Mouse (Mus musculus) cerebellum, postnatal 10 days (tissue): ENCODE measurements around the gene Gosr2.

Source experiments
- DNase-seq, 2 experiments: peaks; one replicate each; pipeline ENCODE4 v3.0.0; 2021; ENCODE audit warnings: mixed read lengths in 2 of 2

Gosr2 gene

GRCm38 (mm10) chr11:103697565-103698176, at the start of gene Gosr2:
Gene Gosr2 (minus strand): TSS chr11:103697898.
- peak; percentile 94 to 95 for DNase-seq

DNA sequence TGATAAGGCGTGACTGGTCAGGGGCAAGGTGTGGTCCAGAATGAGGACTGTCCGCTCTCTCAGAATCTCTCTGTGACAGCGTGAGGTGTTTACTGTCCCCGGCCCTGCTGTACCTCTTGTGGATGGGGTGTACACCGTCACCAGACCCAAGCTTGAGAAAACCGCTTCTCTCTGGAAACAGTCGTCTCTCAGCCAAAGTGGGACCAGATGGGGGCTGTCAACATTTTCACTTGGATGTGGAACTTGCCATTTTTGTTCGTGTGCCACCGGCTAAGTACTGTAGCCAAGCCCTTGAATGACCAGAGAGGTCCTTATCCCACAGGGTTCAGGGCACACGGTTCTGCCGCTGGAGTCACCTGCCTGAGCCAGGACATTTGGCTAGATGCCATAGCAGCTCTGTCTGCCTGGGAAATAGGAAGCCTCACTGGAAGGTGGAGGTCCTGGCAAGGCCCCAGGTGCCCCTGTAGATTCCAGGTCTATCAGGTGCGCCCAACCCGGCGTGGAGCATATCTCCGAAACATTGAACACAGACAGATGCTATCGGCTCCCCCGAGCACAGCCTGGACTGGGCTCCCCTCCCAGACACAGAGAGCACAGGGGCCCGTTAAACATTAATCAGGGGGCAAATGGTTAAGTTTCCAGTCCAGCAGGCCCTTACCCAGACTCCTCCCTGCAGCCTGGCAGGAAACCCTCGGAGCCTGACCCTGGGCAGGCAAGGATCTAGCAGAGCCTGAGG, 37.5 kb upstream of the Gosr2 start:
- peak; percentile 68 to 69 for DNase-seq

DNA sequence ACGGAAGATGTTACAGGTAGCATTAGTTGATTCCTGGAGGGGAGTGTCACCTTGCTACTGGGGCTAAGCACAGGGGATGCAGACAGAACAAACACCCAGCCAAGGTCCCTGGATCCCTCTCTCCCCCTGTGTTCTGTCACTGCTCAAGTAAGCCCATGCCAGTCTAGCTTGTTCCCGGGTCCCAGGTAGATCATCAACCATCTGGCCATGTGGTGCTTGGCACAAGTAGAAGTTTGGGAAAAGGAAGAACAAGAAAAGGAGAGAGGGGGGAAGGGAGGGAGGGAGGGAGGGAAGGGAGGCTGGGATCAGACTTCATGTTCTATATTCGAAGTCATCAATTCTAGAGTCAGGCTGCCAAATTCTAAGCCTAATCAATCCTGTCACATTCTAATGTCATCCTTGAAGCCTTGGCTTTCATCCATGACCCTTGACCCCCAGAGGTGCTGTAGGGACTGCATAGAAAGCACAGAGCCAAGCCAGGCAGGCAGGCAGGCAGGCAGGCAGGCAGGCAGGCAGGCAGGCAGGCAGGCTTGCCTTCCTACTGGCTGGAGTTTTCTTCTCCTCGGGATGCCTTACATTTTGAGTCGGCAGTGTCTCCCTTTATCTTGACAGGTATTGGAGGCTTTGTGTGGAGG, 36.8 kb upstream of the Gosr2 start:
- DNase-seq = peak; percentile 46 to 51

DNA sequence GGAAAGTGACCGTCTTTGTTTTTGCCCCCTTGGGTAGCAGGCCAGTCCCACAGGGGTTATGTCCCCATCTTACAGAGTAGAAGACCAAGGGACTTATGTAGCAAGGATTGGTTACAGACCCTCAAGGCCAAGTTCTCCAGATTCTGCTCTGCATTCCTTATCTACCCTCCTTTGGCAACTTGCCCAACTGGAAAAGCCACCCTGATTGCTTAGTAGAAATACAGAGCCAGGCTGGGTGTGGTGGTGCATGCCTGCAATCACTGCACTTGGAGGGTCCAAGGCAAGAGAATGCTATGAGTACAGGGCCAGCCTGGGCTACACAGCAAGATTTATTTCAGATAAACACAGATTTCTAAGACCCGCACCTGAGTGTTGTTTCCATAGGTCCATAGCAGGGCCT, 36.3 kb upstream of the Gosr2 start:
- DNase-seq = peak; percentile 41 to 60

GRCm38 (mm10) chr11:103733069-103733468, 35.4 kb upstream of the Gosr2 start:
- DNase-seq = no peak

DNA sequence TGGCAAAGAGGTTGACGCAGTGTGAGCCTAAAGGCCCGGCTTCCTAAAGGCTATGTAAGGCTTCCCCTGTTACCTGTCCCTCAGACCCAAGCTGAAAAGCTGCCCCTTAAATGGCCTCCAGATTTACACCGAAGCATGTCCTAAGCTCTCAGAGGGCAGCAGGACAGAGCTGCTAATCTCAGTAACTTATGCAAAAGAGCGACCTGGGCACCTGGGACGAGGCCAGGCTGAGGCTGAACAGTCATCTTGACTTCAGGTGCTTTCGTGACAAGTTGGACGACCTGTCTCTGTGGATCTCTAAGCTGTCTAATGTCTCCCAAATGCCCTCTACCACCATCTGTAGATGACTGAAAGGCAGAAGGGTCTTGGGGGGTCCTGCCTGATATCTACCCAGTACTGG, 34.6 kb upstream of the Gosr2 start:
- no peak for DNase-seq

DNA sequence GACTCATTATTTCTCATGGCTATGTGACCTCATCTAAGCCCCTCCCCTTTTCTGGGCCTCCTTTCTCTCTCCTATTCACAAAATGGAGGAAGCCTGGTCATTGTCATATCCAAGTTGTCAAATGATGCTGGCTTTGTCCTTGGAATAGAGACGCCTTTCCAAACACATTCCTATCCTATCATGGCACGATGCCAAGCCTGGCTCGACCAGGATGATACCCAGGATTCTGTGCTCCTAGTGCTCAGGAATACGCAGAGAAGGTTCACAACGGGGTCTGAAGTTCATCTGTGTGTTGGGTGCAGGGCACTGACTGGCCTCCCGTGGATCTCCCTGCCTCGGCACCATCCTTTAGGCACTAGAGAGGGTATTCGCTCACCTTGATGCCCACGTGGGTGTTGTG, 33.9 kb upstream of the Gosr2 start:
- peak; percentile 39 to 55 for DNase-seq

GRCm38 (mm10) chr11:103729282-103729985, 31.7 kb upstream of the Gosr2 start:
- no peak for DNase-seq

DNA sequence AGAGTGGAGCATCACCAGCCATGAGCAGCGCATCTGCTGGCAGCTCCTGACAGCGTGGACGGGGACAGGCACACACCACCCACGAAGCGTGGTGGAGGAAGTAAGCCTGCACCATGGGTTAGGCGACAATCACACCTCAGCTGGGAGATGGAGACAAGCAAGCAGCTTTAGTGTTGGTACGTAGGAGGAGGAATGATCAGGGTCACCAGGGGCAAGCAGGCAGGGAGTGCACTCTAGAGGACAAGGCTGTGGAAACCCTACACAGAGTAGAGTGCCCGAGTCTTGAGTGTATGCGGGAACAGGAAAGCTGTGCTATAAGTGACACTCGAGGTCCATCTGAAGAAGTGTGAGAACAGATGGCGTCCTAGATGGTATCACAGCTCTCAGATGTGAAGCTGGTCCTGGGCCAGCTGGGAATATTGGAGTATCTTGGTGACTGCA, 26.7 kb upstream of the Gosr2 start:
- DNase-seq = peak; percentile 47 to 54

DNA sequence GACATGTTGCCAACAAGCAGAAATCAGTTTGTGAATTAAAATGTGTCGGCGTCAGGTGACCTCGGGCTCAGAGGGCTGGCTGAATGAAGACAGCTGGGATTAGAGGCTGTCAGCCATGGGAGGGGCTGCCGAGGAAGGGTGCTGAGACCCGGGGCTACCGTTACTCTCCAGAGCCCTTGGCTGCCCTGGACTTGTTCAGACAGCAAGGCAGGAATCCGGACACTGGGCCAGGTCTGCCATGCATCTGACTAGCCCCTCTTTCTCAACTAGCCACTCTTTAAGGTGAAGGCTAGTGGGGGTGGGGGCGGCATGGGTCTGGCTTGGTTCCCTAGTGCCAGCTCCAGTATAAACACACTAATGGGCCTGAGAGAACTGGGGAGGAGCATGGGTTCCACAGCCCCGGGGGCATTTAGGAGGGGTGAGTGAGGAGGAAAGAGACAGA, 24.4 kb upstream of the Gosr2 start:
- DNase-seq = peak; percentile 65 to 68

GRCm38 (mm10) chr11:103721468-103722039, 23.9 kb upstream of the Gosr2 start:
- DNase-seq = peak; percentile 78 to 87

- peak; percentile 78 to 83 for DNase-seq
Observed at GRCm38 (mm10) chr11:103719436-103719835, 21.7 kb upstream of the Gosr2 start.

DNA sequence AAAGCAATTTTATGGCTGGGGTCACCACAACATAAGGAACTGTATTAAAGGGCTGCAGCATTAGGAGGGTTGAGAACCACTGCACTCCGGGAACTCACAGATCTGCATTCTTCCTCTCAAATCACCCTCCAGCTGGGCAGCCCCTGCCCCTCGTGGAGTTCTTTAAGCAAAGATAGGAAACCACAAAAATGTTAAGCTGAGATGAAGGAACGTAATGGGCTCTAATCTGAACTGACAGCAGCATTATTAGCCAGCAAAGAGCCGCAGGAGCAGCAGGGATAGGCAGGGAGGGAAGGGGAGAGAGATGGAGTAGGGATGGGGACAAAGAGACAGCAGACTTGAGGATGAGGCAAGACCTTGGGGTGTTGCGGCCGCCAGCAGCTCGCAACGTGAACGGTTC, 19.3 kb upstream of the Gosr2 start:
- DNase-seq = no peak

- DNase-seq = no peak
Observed at GRCm38 (mm10) chr11:103714074-103714473, 16.4 kb upstream of the Gosr2 start.

- DNase-seq = no peak
Observed at GRCm38 (mm10) chr11:103711851-103712587, 14.3 kb upstream of the Gosr2 start.

- DNase-seq = no peak
Observed at GRCm38 (mm10) chr11:103709982-103710381, 12.3 kb upstream of the Gosr2 start.

DNA sequence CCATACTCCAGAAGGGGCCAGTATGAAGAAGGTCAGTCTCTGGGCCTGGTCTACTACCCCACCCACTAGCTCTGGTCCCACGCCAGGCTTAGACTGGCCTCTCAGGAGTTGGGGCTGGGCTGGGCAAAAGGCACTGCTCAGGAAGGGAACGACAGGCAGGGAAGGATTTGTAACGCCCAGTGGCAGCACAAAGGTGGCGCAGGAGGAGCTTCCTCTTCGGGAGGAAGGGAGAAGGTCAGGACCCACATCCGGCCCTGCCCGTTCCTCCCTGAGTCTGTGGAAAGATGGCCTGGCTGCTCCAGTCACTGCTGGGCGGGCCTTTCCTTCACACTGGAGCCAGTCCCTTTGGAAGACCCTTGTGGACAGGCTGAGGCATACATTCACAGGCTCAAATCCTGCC, 9.3 kb upstream of the Gosr2 start:
- no peak for DNase-seq

- DNase-seq = no peak
Observed at GRCm38 (mm10) chr11:103698226-103698625, 528 bp upstream of the Gosr2 start.

GRCm38 (mm10) chr11:103696851-103697564, 690 bp downstream of the Gosr2 start:
- no peak for DNase-seq

DNA sequence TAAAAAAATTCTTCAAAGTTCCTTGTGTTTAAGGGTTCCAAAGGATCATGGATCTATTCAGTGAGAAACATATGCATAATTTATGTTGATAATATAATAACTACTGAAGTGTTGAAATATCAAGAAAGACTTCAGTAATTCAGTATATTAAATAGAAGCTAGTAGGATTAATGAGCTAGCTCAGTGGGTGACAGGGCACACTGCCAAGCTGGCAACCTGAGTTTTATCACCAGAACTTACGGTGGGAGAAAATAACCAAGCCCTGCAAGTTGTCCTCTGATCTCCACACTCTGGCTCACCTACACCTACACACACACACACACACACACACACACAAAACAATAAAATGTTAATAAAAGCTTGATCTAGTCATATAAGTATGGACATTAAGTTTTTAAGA, 4.5 kb downstream of the Gosr2 start:
- peak; percentile 58 to 65 for DNase-seq

DNA sequence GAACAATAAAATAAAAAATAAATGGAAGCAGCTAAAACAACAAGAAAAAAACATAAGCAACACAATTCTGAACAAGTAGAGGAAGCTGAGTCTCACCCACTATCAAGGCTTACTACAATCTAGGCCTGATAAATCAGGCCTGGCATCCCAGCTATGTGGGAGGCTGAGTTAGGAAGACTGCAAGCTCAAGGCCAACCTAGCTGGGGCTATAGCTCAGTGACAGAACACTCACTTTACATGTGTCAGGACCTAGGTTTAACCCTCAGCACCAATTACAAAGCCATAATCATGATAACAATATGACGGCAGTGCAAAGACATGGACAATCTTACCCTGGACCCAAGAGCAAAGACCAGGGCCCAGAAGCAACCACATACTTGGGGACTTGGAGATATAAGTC, 6.7 kb downstream of the Gosr2 start:
- DNase-seq = no peak

GRCm38 (mm10) chr11:103688980-103689378, 8.7 kb downstream of the Gosr2 start:
- DNase-seq = no peak
